Mouse (Mus musculus) mammary gland, adult 2 months (tissue): ENCODE measurements around the gene Olfr47. TPM values are rescaled to one million over a fixed set of nuclear protein-coding genes. Genes with fewer than 3 reads are reported as not detected.

Experiments used
- polyA plus RNA-seq: library from polyadenylated mRNA; depleted of rRNA; stranded (reverse); fragments of >200 nt; gene quantifications from 2 replicates; pipeline ENCODE4 v1.2.3, GENCODE M21; 2012; ENCODE audit warnings: low replicate concordance; rRNA removed

Gene Olfr47
- polyA plus RNA-seq, result not detected in 2 replicates

DNA sequence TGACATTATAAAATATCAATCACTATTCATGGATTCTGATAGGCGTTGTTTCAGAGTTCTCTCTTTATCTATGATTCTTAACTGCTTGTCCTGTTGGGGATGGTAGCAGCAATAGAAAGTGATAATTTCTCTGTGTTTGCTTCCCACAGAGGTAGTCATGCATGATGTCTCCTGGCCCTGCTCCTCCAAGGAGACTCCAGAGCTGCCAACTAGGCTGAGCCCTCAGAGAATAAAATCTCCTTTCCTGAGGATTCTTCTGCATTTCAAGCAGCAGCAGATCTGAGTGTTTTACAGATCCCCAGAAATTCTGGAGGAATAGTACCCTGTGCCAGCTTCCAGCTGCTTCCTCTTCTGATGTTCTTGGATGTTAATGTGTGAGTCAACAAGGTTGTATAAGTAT lies at the start of gene Olfr47:
TSS of gene Olfr47 (plus strand) at position 275 of the 400 bp plus-strand sequence.

GRCm38 (mm10) chr6:43196781-43197180 lies 34.5 kb upstream of the Olfr47 start, which contains the start of gene Olfr435:
Gene Olfr435, plus strand, starts transcription at chr6:43197146.

GRCm38 (mm10) chr6:43212873-43213272 lies 18.5 kb upstream of the Olfr47 start, which contains the start of gene Olfr434:
Gene Olfr434, plus strand, starts transcription at chr6:43213021.

GRCm38 (mm10) chr6:43265363-43266041 lies 34.2 kb downstream of the Olfr47 start, which contains the start of gene Arhgef5:
Gene Arhgef5, plus strand, starts transcription at chr6:43265582.

Other genes starting within 250 kb of the Olfr47 start
- not detected in 2 replicates for gene Olfr441, start 125.2 kb upstream of the Olfr47 start, polyA plus RNA-seq
- gene Olfr237-ps1, start 85.0 kb upstream of the Olfr47 start, polyA plus RNA-seq, result not detected in 2 replicates
- gene Olfr437, start 68.2 kb upstream of the Olfr47 start, polyA plus RNA-seq, result not detected in 2 replicates
- gene Olfr13, start 59.4 kb upstream of the Olfr47 start, polyA plus RNA-seq, result not detected in 2 replicates
- not detected in 2 replicates for gene Olfr435, start 34.4 kb upstream of the Olfr47 start, polyA plus RNA-seq
- not detected in 2 replicates for gene Olfr434, start 18.5 kb upstream of the Olfr47 start, polyA plus RNA-seq
- gene Arhgef5, start 34.1 kb downstream of the Olfr47 start, polyA plus RNA-seq, result 7.3 and 17.8 TPM in 2 replicates
- gene Nobox, start 78.0 kb downstream of the Olfr47 start, polyA plus RNA-seq, result not detected in 2 replicates